Comparison of ENCODE assay signal across 9 mouse cellular contexts in genomic region chr19:45748206-45748605, GRCm38 (mm10). TPM values are rescaled to one million over a fixed set of nuclear protein-coding genes. Genes with fewer than 3 reads are reported as not detected.
A peak's percentile ranks its signal among the peaks of the same experiment; 100 is the strongest.
DNase-seq lines count a peak whose midpoint lies in the region; ATAC-seq and TF ChIP-seq lines count a peak whose summit lies in the region.
"Had no signal": no experiment of that assay in that cellular context is flagged by ENCODE, and none has a peak within 500 bp of the region (broad histone marks: within the 10 kb centered on the region; RNA-seq: fewer than 3 reads in every experiment).

No protein-coding gene starts in this region.

- ATAC-seq in heart, embryonic 15.5 days (replicated peaks; ENCODE audit: insufficient number of reproducible peaks, insufficient read depth, low FRiP score, low read depth), result no peak
- no peak for ATAC-seq in G1E (ENCODE audit: extremely low read depth, insufficient number of reproducible peaks, low FRiP score, poor library complexity, severe bottlenecking)
- ATAC-seq in hindbrain, embryonic 11.5 days (ENCODE audit: low FRiP score), result no peak
- no peak for ATAC-seq in midbrain, embryonic 13.5 days
- no peak for ATAC-seq in megakaryocyte-erythroid progenitor cell, adult 5-6 weeks (replicated peaks; ENCODE audit: low FRiP score, low TSS enrichment, poor library complexity, severe bottlenecking)

- peaks cover 29% of the 10 kb centered on the region for H3K27me3 ChIP-seq in heart, embryonic 15.5 days
- peaks cover under 1% of the 10 kb centered on the region; the same call in 1 of the 2 replicates for H3K27me3 ChIP-seq in heart, adult 2 months (ENCODE audit: control insufficient read depth, insufficient read depth, low read length)
- H3K27me3 ChIP-seq in G1E (ENCODE audit: insufficient read depth, low read length), result peaks cover 18% of the 10 kb centered on the region
- H3K27me3 ChIP-seq in hindbrain, embryonic 11.5 days (ENCODE audit: control insufficient read depth, insufficient read depth, low read length), result peaks cover 36% of the 10 kb centered on the region
- H3K27me3 ChIP-seq in midbrain, embryonic 13.5 days, result peaks cover 51% of the 10 kb centered on the region

- peak overlapping the region; percentile 81 for H3K4me2 ChIP-seq in heart, embryonic 15.5 days
- peak overlapping the region; percentile 97 for H3K4me2 ChIP-seq in hindbrain, embryonic 11.5 days (replicated peaks; ENCODE audit: low read depth, low read length)
- H3K4me2 ChIP-seq in midbrain, embryonic 13.5 days (replicated peaks), result peak overlapping the region; percentile 99

- no peak for TF ChIP-seq CTCF in heart, adult 2 months (IDR thresholded peaks at IDR 0.05)
- no peak for TF ChIP-seq CTCF in G1E (IDR thresholded peaks at IDR 0.05; ENCODE audit: low read depth, low read length)

- no peaks in the 10 kb centered on the region for H3K9me3 ChIP-seq in heart, embryonic 15.5 days (replicated peaks)
- no peaks in the 10 kb centered on the region for H3K9me3 ChIP-seq in G1E (replicated peaks)
- no peaks in the 10 kb centered on the region for H3K9me3 ChIP-seq in hindbrain, embryonic 11.5 days (ENCODE audit: control insufficient read depth, low read length)
- no peaks in the 10 kb centered on the region for H3K9me3 ChIP-seq in midbrain, embryonic 13.5 days

- TF ChIP-seq POLR2A in heart, adult 2 months (IDR thresholded peaks at IDR 0.05; ENCODE audit: insufficient read depth, low read depth, low read length), result no peak

- no peak overlapping the region for H3K27ac ChIP-seq in heart, embryonic 15.5 days
- H3K27ac ChIP-seq in heart, adult 2 months, result no peak overlapping the region
- H3K27ac ChIP-seq in hindbrain, embryonic 11.5 days (ENCODE audit: low read depth, low read length), result no peak overlapping the region
- H3K27ac ChIP-seq in midbrain, embryonic 13.5 days, result no peak overlapping the region

- H3K4me3 ChIP-seq in heart, embryonic 15.5 days, result peak overlapping the region; percentile 77
- no peak overlapping the region for H3K4me3 ChIP-seq in heart, adult 2 months
- H3K4me3 ChIP-seq in G1E (ENCODE audit: low read depth, low read length), result peak overlapping the region; percentile 98
- H3K4me3 ChIP-seq in hindbrain, embryonic 11.5 days (ENCODE audit: low read depth, low read length), result no peak overlapping the region
- peak overlapping the region; percentile 89 for H3K4me3 ChIP-seq in midbrain, embryonic 13.5 days (replicated peaks)

- peak overlapping the region; percentile 83 for H3K9ac ChIP-seq in heart, embryonic 15.5 days
- H3K9ac ChIP-seq in heart, adult 2 months (ENCODE audit: low read depth, low read length), result no peak overlapping the region
- no peak overlapping the region for H3K9ac ChIP-seq in hindbrain, embryonic 11.5 days (ENCODE audit: low read depth, low read length)
- peak overlapping the region; percentile 80 for H3K9ac ChIP-seq in midbrain, embryonic 13.5 days (replicated peaks)

- no peak for DNase-seq in heart, adult 2 months
- no peak for DNase-seq in G1E (ENCODE audit: low spot score)
- DNase-seq in hindbrain, embryonic 11.5 days (ENCODE audit: low spot score), result no peak
- DNase-seq in ovary, postnatal 14 days (ENCODE audit: low spot score), result no peak
- no peak for DNase-seq in urinary bladder, postnatal 25 days (ENCODE audit: low spot score)

- 37% methylated on average over 9 of the region's 9 CpGs for WGBS in heart, embryonic 15.5 days
- WGBS in heart, adult 2 months, result 53% methylated on average over 9 of the region's 9 CpGs
- WGBS in hindbrain, embryonic 11.5 days, result 55% methylated on average over 9 of the region's 9 CpGs
- 50% methylated on average over 9 of the region's 9 CpGs for WGBS in midbrain, embryonic 13.5 days

- TF ChIP-seq EP300 in heart, adult 2 months (IDR thresholded peaks at IDR 0.05; ENCODE audit: insufficient read depth, low read depth, low read length), result no peak

- H3K79me2 ChIP-seq in heart, adult 2 months (replicated peaks; ENCODE audit: control insufficient read depth, insufficient read depth, low read length), result no peaks in the 10 kb centered on the region

- peaks cover 32% of the 10 kb centered on the region for H3K4me1 ChIP-seq in heart, embryonic 15.5 days (replicated peaks)
- H3K4me1 ChIP-seq in heart, adult 2 months (ENCODE audit: control insufficient read depth, insufficient read depth, low read length), result peaks cover 9% of the 10 kb centered on the region
- peaks cover 38% of the 10 kb centered on the region for H3K4me1 ChIP-seq in G1E (ENCODE audit: insufficient read depth, low read depth, low read length)
- H3K4me1 ChIP-seq in hindbrain, embryonic 11.5 days (replicated peaks; ENCODE audit: control insufficient read depth, insufficient read depth, low read length), result peaks cover 6% of the 10 kb centered on the region
- H3K4me1 ChIP-seq in midbrain, embryonic 13.5 days (replicated peaks), result peaks cover 31% of the 10 kb centered on the region

- intact Hi-C loops in heart, adult 2 months (cut with DNase I), result loop anchor here (2.0 to 5.0 kb wide), 2 partner anchors 35 to 91 kb away; partner anchors contain the start of gene Mgea5

- H3K36me3 ChIP-seq in heart, embryonic 15.5 days, result peaks cover 18% of the 10 kb centered on the region
- peaks cover 3% of the 10 kb centered on the region; the same call in 1 of the 2 replicates for H3K36me3 ChIP-seq in heart, adult 2 months (ENCODE audit: control insufficient read depth, insufficient read depth, low read length)
- H3K36me3 ChIP-seq in G1E (replicated peaks), result peaks cover 58% of the 10 kb centered on the region
- H3K36me3 ChIP-seq in hindbrain, embryonic 11.5 days (ENCODE audit: control insufficient read depth, insufficient read depth, low read length), result peaks cover 3% of the 10 kb centered on the region; the same call in 1 of the 2 replicates
- H3K36me3 ChIP-seq in midbrain, embryonic 13.5 days, result peaks cover 22% of the 10 kb centered on the region

RNA-seq across cellular contexts. Expression of gene Npm3, which starts 1.2 kb away (rescaled TPM):
- 8.4 and 9.1 TPM in 2 replicates for polyA plus RNA-seq in heart, embryonic 15.5 days (2015; fragmentation: Nextera tagmentation; extraction: Ambion mirVana)
- total RNA-seq in heart, adult 2 months (2021), result 10 to 100 TPM; 15.6 to 15.7 TPM
- polyA plus RNA-seq in heart, adult 2 months (2012; rRNA removed), result 25.2 and 28.0 TPM in 2 replicates
- total RNA-seq in G1E (2014; fragmentation: Nextera tagmentation) (66.5 and 68.4 TPM in 2 replicates), G1E (2017) (61.5 and 78.8 TPM in 2 replicates)
- 164 and 170 TPM in 2 replicates for polyA plus RNA-seq in G1E (2012)
- 7.4 and 8.8 TPM in 2 replicates for polyA plus RNA-seq in hindbrain, embryonic 11.5 days (2014; fragmentation: Nextera tagmentation; extraction: Ambion mirVana)
- polyA plus RNA-seq in midbrain, embryonic 13.5 days (2015; fragmentation: Nextera tagmentation; extraction: Ambion mirVana), result 6.2 and 7.8 TPM in 2 replicates
- 124 and 184 TPM in 2 replicates for total RNA-seq in megakaryocyte-erythroid progenitor cell, adult 5-6 weeks (2014; fragmentation: Nextera tagmentation)
- 123 and 135 TPM in 2 replicates for total RNA-seq in megakaryocyte-erythroid progenitor cell, adult 5-6 weeks (2017)

RNA-seq across cellular contexts. Expression of gene Fgf8, which starts 5.5 kb away (rescaled TPM):
- 0.47 and 0.52 TPM in 2 replicates for polyA plus RNA-seq in heart, embryonic 15.5 days (2015; fragmentation: Nextera tagmentation; extraction: Ambion mirVana)
- total RNA-seq in heart, adult 2 months (2021), result not detected
- not detected in 2 replicates for polyA plus RNA-seq in heart, adult 2 months (2012; rRNA removed)
- not detected in 2 replicates for total RNA-seq in G1E (2014; fragmentation: Nextera tagmentation)
- total RNA-seq in G1E (2017), result not detected in 2 replicates
- not detected in 2 replicates for polyA plus RNA-seq in G1E (2012)
- polyA plus RNA-seq in hindbrain, embryonic 11.5 days (2014; fragmentation: Nextera tagmentation; extraction: Ambion mirVana), result 4.6 and 5.7 TPM in 2 replicates
- 2.1 and 2.8 TPM in 2 replicates for polyA plus RNA-seq in midbrain, embryonic 13.5 days (2015; fragmentation: Nextera tagmentation; extraction: Ambion mirVana)
- total RNA-seq in megakaryocyte-erythroid progenitor cell, adult 5-6 weeks (2014; fragmentation: Nextera tagmentation), result not detected in 2 replicates
- not detected in 2 replicates for total RNA-seq in megakaryocyte-erythroid progenitor cell, adult 5-6 weeks (2017)
- polyA plus RNA-seq: large intestine, adult 2 months had no signal

RNA-seq across cellular contexts. Expression of gene Mgea5, which starts 35.4 kb away (rescaled TPM):
- polyA plus RNA-seq in heart, embryonic 15.5 days (2015; fragmentation: Nextera tagmentation; extraction: Ambion mirVana), result 33.8 and 38.1 TPM in 2 replicates
- total RNA-seq in heart, adult 2 months (2021), result 10 to 100 TPM; 70.8 to 81.9 TPM
- polyA plus RNA-seq in heart, adult 2 months (2012; rRNA removed), result 22.4 and 49.3 TPM in 2 replicates
- total RNA-seq in G1E (2014; fragmentation: Nextera tagmentation) (175 and 192 TPM in 2 replicates), G1E (2017) (247 and 283 TPM in 2 replicates)
- polyA plus RNA-seq in G1E (2012), result 66.4 and 74.3 TPM in 2 replicates
- 75.6 and 93.2 TPM in 2 replicates for polyA plus RNA-seq in hindbrain, embryonic 11.5 days (2014; fragmentation: Nextera tagmentation; extraction: Ambion mirVana)
- 96.2 and 102 TPM in 2 replicates for polyA plus RNA-seq in midbrain, embryonic 13.5 days (2015; fragmentation: Nextera tagmentation; extraction: Ambion mirVana)
- total RNA-seq in megakaryocyte-erythroid progenitor cell, adult 5-6 weeks (2014; fragmentation: Nextera tagmentation), result 75.0 and 86.3 TPM in 2 replicates
- total RNA-seq in megakaryocyte-erythroid progenitor cell, adult 5-6 weeks (2017), result 117 and 134 TPM in 2 replicates

Comparison
In these comparisons a context has a peak if more than half of its experiments do, and no peak if none do; other contexts are left out.
1. H3K4me3 ChIP-seq: peak in heart, embryonic 15.5 days (single experiment), G1E (single experiment) and midbrain, embryonic 13.5 days (single experiment); none in heart, adult 2 months (single experiment) and hindbrain, embryonic 11.5 days (single experiment).
2. H3K9ac ChIP-seq: peak in heart, embryonic 15.5 days (single experiment) and midbrain, embryonic 13.5 days (single experiment); none in heart, adult 2 months (single experiment) and hindbrain, embryonic 11.5 days (single experiment).
3. Peak in every context shown above with its lines, with median percentiles within 50 percentile points of each other: H3K4me2 ChIP-seq.